Mouse (Mus musculus) T-helper 17 cell (primary cell): Measurements from ENCODE around the gene Ifrd2.
"Not testable (repeated sequence)": the region's sequence is repeated elsewhere in the genome, so short reads cannot be mapped to it uniquely, and the experiment has no call there.

ENCODE experiments used
- in situ Hi-C, 2 experiments: fragments of 300-600 bp; cut with MboI, MseI; formaldehyde crosslinking; loops; 1 replicate in 1 of 2; 2 replicates in 1 of 2; pipeline ENCODE4 v1.15.1; 2025; ENCODE audit warnings: high pct_unique_total_duplicates in 2 of 2

Gene Ifrd2

DNA sequence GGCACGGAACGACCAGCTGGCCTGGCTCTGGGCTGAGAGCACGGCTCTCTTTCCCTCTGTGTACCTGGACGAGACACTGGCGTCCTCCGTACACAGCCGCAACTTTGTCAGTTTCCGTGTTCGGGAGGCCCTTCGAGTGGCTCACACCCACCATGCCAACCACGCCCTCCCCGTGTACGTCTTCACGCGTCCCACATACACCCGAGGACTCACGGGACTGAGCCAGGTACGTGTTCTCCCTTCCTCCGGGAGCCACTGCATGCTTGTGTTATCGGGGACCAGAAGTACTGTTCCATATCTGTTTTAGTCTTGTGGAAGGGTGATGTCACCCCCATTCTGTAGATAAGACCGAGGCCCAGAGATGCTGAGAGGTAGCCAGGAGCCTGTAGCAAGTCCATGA is 16.6 kb upstream of the Ifrd2 start:
- in situ Hi-C loops: no loop called here

DNA sequence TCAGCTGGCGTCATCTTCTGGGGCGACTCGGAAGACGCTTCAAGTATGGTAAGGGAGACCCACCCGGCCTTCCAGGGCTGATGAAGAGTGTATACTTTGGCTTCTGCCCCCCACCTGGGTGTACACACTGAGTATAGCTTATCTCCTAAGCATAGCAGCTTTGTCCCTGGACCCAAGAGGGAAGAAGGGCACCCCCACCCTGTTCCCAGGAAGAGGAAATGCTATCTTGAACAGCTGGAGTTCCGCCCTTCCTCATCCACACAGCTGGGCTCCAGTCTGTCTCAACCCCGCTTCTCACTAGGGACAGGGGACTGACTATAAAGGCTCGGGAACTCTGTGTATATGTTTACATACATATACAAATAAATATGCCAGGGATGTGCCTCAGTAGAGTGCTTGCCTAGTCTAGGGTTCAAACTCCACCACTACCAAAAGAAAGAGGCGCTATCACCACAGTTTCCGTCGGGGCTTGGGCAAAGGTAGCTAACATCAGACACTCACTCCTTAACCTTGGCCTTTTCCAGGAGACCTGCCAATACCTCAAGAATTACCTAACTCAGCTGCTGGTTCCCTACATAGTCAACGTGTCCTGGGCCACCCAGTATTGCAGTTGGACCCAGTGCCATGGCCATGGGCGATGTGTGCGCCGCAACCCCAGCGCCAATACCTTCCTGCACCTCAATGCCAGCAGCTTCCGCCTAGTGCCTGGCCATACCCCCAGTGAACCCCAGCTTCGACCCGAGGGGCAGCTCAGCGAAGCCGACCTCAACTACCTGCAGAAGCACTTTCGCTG is 15.7 kb upstream of the Ifrd2 start:
- in situ Hi-C loops: no loop called here

DNA sequence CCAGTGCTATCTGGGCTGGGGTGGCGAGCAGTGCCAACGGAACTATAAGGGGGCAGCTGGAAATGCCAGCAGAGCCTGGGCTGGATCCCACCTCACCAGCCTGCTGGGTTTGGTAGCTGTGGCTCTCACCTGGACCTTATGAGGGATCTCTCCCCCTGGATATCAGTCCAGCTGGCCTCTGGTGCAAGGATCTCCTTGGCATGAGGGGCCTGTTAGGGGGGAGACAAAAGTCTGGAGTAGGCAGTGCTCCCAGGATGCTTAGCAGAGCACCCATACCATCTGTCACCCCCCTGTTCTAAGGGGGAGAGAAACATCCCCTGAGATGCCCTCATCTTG is 15.1 kb upstream of the Ifrd2 start:
- in situ Hi-C loops: no loop called here

DNA sequence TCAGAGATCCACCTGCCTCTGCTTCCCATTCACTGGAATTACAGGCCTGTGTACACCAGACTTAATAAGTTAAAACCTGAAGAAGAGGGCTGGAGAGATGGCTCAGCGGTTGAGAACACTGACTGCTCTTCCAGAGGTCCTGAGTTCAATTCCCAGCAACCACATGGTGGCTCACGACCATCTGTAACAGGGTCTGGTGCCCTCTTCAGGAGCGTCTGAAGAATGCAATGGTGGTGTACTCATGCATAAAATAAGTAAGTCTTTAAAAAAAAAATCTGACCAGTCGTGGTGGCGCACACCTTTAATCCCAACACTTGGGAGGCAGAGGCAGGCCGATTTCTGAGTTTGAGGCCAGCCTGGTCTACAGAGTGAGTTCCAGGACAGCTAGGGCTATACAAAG is 13.7 kb upstream of the Ifrd2 start:
- in situ Hi-C loops: not testable (repeated sequence)

DNA sequence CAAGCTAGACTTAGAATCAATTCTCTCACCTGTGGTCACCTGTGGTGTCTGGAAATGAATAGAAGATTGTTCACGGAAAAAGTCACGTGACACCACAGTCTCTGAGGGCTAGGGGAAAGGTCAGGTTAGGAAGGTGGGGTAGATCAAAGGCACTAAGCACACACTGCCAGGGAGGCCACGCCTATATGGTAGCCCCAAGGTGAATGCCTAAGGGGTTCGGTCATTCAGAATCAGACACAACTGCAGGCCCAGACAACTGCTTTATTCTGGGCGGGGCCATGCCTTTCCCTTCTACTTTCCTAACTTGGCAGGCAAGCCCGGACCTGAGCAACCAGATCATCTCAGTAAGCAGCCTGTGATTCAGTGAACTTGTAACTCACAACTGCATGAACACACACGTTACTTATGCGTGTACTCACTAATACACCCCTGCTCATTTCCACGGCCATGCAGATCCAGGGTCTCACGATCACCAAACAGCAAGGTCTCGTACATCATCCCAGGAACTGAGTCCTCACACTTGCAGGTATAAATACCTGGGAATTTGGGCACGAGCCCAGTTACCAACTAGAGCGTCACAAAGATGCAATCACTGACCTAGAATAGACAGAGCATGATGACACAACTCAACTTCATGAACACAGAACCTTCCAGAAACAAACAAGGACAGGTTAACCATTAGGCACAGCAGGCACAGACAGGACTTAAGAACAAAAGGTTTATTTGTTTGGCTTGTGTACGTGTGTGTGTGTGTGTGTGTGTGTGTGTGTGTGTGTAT is 11.7 kb upstream of the Ifrd2 start:
- in situ Hi-C loops: no loop called here

DNA sequence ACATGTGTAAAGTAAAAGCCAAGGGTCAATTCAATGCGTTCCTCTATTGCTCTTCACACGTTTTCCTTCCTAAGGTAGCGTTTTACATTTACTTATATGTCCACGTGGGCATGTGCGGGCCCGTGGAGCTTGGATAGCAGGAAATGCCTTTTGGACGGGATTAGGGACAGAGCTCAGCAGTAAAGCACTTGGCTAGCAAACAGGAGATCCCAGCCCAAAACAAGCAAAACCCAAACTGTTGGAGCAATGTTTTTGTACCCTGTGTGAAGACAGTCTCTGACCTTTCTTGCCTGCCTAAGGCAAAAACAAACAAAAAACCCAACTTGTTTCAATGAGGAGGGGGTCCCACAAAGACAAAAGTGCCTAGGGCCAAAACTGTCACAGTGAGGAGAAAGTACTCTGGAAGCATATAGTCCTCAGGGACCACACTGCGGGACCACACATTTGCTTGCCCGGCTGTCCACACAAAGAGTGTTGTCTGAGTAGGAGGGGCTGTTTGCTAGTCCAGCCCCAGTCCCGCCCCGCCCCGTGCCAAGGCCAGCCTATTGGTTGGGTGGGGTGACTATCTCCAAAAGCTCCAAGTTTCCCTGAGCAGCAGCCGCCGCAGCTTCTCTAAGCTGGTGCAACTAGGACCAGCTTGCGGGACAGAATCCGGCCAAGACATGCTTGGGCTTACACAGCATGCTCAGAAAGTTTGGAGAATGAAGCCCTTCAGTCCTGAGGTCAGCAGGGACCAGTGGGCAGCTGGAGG is 10.9 kb upstream of the Ifrd2 start, which contains the start of gene Hyal1:
Gene Hyal1 (plus strand): TSS at position 571 of the 751 bp plus-strand sequence.
- in situ Hi-C loops: no loop called here

DNA sequence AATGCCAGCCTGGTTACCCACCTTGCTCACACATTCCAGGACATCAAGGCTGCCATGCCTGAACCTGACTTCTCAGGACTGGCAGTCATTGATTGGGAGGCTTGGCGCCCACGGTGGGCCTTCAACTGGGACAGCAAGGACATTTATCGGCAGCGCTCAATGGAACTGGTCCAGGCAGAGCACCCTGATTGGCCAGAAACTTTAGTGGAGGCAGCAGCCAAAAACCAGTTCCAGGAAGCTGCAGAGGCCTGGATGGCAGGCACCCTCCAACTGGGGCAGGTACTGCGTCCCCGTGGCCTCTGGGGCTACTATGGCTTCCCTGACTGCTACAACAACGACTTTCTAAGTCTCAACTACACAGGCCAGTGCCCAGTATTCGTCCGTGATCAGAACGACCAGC is 9.6 kb upstream of the Ifrd2 start:
- in situ Hi-C loops: no loop called here

DNA sequence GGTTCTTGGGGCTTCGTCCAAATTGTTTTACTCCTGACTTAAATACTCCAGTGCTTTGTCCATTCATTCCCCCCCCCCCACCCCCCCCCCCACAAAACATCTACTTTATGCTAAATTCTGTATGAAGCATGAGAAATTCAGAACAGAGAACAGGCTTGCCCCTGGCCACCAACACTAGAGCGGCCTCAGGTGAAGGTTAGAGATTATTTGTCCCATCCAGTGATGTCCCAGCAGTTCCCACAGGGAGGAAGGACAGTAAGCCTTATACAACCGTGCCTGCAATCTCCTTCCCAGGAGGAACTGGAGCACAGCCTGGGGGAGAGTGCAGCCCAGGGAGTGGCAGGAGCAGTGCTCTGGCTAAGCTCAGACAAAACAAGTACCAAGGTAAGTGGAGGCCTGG is 8.9 kb upstream of the Ifrd2 start, which contains the start of gene Naa80:
Gene Naa80 (plus strand): TSS at position 301 of the 400 bp plus-strand sequence.
- in situ Hi-C loops: no loop called here

DNA sequence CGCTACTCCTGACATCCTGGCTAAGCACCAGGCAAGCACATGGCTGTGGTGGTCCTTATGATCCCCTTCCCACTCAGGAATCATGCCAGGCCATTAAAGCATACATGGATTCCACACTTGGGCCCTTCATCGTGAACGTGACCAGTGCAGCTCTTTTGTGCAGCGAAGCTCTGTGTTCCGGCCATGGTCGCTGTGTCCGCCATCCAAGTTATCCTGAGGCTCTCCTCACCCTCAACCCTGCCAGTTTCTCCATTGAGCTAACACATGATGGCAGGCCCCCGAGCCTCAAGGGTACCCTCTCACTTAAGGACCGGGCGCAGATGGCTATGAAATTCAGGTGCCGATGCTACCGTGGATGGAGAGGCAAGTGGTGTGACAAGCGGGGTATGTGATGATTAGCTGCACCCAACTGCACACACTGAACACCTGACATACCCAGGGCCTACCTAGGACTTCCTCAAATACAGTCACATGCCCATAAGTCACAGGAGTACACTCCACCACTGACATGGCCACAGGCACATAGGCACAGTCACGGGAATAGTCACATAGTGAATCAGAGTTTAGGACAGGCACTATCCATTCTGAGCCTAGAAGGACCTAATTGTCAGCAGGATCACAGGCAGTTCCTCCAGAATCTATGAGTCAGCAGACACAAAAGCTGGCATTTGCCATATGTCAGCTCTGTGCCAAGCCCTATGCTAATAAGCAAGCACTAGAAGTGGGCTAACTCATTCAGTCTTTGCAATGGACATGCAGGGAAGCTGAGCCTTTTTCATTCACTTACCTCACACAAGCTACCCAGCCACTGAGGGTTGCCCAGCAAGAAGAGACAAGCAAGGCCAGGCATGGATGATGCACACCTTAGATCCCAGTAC is 8.2 kb upstream of the Ifrd2 start:
- in situ Hi-C loops: no loop called here

DNA sequence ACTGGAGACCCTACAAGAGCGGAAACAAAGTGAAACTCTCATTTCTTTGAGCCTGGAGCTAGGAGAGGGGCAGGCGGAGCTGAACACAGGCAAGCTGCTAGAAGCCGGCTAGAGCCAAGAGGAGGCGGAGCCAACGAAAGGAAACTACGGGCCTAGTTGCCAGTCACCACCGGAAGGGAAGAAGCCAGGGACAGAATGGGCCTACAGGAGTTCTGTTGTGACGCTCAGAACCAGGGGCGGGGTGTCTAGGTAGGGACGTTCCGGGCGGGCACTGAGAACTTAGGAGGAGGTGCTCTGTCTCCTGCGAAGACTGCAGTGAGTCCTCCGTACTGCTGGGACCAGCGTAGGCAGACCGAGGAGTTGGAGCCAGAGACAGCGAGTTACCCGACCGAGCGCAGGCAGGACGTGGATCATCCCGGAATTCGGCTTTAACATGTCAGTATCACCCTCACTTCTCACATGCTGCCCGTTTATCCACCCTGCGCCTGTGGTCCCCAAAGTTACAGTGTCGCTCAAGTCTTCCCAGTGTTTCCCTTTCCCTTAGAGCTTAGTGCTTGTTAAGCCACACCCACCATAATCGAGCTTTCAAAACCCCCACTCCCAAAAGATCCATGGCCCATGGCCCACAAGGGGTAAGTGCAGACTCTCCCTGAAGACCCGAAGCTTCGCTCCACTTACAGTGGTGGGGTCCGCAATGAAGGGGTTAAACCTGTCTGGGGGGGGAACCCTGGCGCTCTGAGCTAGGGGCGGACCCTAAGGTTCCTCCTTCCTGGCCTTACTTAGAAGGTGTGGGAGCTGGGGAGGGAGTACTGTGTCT is 6.7 kb upstream of the Ifrd2 start, which contains the start of gene Hyal3:
Gene Hyal3 (plus strand): TSS at position 318 of the 817 bp plus-strand sequence.
- in situ Hi-C loops: no loop called here

DNA sequence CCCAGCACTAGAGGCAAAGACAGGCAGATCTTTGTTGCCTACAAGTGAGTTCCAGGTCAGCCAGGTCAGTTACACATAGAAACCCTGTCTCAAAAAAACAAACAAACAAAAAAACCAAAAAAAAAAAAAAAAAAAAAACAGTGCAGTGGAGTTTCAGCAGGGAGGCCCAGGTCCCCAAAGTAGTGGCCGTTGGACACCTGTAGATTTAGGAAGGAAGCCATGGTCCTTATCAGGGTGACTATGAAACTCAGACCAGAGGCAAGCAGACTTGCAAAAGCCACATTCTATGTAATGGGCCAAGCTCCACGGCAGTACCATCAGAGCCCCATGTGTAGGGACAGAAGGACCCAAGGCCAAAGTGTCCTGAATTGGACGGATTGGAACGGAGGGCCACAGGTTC is 5.9 kb upstream of the Ifrd2 start:
- in situ Hi-C loops: no loop called here

DNA sequence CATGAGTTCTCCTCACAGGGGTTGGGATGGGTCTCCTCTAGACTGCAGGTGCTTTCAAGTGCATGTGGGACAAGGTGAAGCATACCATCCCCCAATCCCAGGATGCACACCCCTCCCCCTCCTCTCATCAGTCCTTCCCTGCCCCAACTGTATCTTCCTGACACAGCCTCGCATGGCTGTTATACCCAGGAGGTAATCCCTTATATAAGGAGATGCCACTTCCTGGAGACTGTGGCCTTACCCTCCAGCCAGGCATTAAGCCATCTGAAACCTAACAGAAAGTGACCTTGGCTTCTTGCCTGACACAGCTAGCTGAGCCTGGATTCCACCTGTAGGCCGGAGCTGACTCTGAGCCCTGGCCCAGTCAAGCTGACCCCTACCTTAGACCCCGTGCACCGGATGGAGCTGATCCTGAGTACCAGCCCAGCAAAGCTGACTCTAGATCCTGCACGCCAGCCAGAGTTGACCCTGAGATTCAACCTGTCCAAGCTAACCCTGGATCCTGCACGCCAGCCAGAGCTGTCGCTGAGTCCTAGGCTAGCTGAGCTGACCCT is 4.9 kb upstream of the Ifrd2 start:
- in situ Hi-C loops: no loop called here

DNA sequence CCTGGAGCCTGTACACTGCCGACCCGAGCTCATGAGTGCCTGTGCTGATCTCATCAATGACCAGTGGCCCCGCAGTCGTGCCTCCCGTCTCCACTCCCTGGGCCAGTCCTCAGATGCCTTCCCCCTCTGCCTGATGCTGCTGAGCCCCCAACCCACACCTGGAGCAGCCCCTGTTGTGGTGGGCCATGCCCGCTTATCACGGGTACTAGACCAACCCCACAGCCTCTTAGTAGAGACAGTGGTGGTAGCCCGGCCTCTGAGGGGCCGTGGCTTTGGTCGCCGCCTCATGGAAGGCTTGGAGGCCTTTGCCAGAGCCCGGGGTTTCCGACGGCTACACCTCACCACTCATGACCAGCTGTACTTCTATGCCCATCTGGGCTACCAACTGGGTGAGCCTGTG is 4.3 kb upstream of the Ifrd2 start:
- in situ Hi-C loops: no loop called here

DNA sequence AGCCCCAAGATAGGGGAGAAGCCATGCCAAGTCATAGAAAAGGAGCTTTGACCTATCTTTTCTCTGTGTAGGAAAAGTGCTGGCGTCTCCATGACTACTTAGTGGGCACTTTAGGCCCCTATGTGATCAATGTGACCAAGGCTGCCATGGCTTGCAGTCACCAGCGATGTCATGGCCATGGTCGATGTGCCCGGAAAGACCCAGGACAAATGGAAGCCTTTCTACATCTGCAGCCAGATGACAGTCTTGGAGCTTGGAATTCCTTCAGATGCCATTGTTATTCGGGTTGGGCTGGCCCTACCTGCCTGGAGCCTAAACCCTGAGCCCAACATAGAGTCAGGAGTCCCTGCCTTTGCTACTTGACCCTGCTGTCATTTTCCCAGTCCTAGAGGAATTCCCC is 938 bp upstream of the Ifrd2 start:
- in situ Hi-C loops: no loop called here

DNA sequence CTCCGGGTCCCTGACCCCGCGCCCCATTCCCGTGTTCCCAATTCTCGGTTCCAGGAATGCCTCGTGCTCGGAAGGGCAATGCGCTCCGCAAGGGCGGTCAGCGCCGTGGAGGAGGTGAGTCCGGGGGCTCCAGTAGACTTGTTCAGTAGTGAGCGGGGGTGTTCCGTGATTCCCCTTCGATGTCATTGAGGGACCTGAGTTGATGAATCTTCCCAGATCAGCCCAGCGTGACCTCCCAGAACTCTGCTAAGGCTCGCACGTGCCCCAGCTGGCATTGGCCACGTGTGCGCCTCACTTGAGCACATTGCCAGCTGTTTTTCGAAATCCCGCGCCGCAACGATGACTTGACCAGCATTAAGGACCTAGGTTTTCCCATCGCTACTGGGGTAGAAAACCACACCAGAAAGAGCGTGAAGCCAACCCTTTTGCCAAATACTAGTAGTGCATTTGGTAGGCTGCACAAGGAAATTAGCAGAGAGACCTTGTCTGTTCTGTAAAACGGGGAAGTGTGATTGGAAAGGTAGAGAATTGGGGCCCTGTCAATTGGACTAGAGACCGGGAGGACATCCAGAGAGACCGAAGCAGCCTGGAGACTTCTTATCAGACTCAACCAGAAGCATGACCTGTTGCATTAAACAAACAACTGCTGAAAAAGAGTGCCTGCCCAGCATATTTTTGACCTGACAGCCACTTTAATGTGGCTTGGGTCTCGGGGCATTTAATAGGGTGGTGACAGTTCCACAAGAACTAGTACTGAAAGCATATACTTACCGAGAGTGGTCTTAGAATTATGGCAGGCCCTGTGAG is 594 bp downstream of the Ifrd2 start:
- in situ Hi-C loops: no loop called here

DNA sequence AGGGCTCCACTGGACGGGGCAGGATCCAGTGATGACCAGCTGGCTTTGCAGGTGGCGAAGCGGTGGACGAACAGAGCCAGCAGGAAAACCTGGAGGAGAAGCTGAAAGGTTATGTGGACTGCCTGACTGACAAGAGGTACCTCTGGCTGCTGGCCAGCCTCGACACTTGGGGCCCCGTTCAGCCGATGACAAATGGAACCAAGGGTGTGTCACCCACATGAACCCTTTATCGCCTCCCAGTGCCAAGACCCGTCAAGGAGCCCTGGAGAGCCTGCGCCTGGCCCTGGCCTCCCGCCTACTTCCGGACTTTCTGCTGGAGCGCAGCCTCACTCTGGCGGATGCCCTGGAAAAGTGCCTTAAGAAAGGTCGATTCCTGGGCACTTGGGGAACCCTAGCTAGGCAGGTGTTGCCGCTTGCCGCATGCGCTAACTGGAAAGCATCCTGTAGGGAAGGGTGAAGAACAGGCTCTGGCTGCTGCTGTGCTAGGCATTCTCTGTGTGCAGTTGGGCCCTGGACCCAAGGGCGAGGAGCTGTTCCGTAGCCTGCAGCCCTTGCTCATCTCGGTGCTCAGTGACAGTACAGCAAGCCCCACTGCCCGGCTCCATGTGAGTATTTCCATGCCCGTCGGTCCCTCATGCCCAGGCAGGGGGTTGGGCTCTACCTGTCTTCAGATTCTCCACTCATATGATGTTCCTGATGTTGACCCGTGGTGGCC is 2.8 kb downstream of the Ifrd2 start:
- in situ Hi-C loops: no loop called here

DNA sequence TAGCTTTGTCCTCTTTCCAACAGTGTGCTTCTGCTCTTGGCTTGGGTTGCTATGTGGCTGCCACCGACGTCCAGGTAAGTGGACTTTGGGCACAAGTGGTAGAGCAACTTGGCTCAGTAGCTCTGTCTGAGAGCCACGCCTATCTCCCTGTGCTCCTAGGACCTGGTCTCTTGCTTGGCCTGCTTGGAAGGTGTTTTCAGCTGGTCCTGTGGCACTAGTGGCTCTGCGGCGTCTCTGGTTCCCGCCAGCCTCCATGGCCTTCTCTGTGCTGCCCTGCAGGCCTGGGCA is 3.3 kb downstream of the Ifrd2 start:
- in situ Hi-C loops: no loop called here

DNA sequence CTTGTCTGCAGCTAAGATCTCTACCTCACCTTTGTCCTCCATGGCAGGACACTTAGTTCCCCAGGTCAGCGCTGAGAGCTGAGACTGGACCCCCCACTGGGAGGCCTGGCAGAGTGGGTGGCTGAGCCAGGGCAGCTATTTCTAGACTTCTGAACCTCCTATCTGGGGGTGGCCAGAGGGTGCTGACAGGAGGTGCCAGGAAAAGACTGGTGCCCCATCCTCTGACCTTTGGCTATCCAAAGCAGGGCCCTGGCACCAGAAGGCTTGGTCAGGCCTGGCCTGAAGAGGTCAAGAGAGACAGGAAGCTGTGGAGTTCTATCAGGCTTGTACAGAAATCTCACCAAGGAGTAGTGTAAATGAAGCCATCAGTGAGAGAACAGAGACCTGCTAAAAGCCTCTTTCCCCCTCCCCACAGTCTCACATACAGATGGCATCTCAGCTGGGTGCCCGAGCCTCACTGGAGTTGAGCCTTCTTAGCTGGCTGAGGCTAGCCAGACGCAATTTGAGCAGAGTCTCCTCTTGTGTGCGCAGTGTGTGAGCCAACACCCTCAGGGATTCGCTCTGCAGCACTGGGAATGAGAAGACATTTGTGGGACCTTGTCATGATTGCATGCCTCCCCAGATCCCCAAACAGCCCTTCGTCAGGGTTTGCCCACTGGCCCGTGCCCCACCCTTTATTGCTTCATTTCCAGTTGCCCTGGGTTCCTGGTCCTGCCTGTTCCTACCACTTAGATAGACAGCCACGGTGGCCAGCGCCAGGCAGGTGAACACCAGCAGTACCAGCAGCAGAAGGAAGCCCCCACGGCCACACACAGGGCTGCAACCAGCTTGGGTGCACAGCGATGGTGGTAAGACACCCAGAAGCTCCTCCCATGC is 5.9 kb downstream of the Ifrd2 start:
- in situ Hi-C loops: no loop called here
